Mouse (Mus musculus) lung, postnatal 14 days (tissue): ENCODE data around the gene Lamtor3.
"Not testable (repeated sequence)": the region's sequence is repeated elsewhere in the genome, so short reads cannot be mapped to it uniquely, and the experiment has no call there.

Experiments used
- DNase-seq: peaks from one replicate; pipeline ENCODE4 v3.0.0; 2021

Lamtor3 gene

DNA sequence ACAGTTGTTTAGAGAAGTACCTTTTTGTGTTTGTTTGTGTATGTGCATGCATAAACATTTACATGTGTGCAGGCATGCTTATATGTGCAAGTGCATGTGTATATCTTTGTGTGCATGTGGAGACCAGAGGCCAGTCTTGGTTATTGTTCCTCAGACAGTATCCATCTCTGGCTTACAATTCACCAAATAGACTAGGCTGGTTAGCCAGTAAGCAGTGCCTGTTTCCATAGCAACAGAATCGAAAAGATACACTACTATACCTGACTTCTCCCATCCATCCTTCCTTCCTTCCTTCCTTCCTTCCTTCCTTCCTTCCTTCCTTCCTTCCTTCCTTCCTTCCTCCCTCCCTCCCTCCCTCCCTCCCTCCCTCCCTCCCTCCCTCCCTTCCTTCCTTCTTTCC is 45.7 kb downstream of the Lamtor3 start:
- not testable (repeated sequence) for DNase-seq

GRCm38 (mm10) chr3:137968105-137968819 is 50.0 kb downstream of the Lamtor3 start:
- DNase-seq, result no peak

- peak; percentile 15 for DNase-seq
Observed at GRCm38 (mm10) chr3:137968820-137969486, 50.6 kb downstream of the Lamtor3 start.

DNA sequence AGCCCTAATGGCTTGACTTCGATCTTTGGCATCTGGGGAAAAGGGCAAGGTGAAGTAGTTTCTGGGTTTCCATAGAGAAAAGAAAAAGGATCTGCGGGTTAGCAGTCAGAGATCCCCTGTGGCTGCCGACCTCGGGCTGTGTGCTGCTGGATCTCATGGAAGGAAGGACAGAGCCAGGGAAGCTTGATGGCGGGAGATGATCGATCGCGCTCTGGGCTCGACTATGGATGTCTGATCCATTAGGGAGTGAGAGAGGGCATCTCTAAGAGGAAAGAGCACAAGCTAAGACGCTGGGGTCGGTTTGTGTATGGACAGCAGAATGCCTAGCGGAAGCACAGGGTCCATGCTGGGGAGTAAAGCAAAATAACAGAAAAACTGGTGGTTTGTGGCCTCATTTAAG is 51.6 kb downstream of the Lamtor3 start:
- peak; percentile 28 for DNase-seq

- no peak for DNase-seq
Observed at GRCm38 (mm10) chr3:137972224-137972623, 53.9 kb downstream of the Lamtor3 start.

- no peak for DNase-seq
Observed at GRCm38 (mm10) chr3:137972989-137973388, 54.7 kb downstream of the Lamtor3 start.

DNA sequence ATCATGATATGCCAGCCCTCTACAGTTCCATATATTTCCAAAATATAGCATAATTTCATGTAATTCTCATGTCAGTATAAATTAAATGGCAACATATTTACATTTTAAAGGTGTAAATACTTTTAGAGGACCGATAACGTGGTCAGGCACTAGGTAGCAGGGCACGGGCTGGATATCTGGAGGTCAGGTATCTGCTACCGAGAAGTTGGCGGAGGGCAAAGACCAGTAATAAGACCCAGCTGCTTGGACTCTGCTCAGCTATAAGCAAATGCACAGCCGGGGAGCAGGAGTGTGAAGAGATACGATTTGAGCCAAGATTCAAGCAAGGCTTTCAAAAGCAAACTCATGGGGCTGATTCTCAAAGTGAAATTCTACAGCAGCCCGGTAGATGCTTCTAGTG is 56.0 kb downstream of the Lamtor3 start:
- no peak for DNase-seq

- DNase-seq, result no peak
Observed at GRCm38 (mm10) chr3:137975435-137975834, 57.1 kb downstream of the Lamtor3 start.

DNA sequence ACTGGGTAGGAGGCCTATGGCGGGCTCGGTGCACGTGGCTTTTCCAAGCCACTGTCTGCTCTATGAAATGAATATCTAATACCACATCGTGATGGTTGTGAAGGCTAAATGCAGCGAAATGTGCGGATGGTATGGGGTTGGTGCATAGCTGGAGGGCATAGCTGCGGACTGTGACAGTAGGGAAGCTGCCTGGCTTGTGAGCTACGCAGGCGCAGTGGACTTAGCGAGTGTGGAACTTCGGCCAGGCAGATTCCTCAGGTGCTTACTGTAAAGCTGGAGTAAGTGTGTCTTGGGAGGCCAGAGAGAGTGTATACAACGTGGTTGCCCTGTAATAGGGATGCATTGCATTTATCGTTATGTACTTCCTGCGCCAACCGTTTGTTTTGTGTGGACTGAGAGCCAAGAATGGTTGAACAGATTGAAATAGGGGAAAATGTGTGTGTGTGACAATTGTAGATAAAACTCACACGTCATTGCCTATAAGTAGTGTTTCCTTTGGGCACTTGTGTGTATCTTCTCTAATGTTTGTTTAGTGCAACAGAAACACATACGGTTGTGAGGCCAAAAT is 57.6 kb downstream of the Lamtor3 start:
- DNase-seq, result no peak

- no peak for DNase-seq
Observed at GRCm38 (mm10) chr3:137976943-137977628, 58.8 kb downstream of the Lamtor3 start.

DNA sequence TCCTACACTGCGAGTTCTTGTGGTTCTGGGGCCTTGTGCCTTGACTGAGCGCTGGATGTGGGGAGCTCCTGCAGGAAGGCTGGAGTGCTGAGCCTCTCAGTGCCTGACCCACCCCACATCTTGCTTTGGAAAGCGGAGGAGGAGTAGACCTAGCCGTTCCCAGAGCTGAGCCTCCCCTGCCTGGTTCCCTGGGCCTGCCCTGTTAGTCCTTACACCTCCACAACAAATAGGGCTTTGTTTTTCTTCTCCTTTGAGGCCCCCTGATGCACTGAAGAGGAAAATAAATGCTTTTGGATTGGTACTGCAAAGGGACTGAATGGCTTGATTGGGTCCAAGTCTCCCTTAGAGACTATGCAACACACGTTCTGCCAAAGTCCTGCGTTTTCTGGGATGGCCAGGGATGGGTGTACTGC is 59.3 kb downstream of the Lamtor3 start:
- DNase-seq, result no peak

- no peak for DNase-seq
Observed at GRCm38 (mm10) chr3:137978233-137978632, 59.9 kb downstream of the Lamtor3 start.
